Mouse (Mus musculus) limb, embryonic 14.5 days (tissue): Measurements from ENCODE around the gene Dlg1. TPM values are rescaled to one million over a fixed set of nuclear protein-coding genes. Genes with fewer than 3 reads are reported as not detected.
A peak's percentile ranks its signal among the peaks of the same experiment; 100 is the strongest.

Experiments
- ATAC-seq: fragments of 200-750 bp; cut with Nextera tagmentation; 2 replicates; pipeline ENCODE4 v1.8.0; 2017; ENCODE audit warnings: low read depth, moderate number of reproducible peaks, moderate TSS enrichment; ENCODE audit not compliant: low FRiP score
- DNase-seq: peaks from one replicate; pipeline ENCODE4 v3.0.0-alpha.2; 2015; ENCODE audit warnings: low spot score
- H3K27ac ChIP-seq: fragments of 300-500 bp; sonication (generic); replicated peaks from 2 replicates; pipeline ENCODE4 v1.5.1; 2014; ENCODE audit warnings: low read depth, mild to moderate bottlenecking, low read length, moderate library complexity, mixed read lengths
- H3K27me3 ChIP-seq: fragments of 300-500 bp; sonication (generic); 2 replicates; pipeline ENCODE4 v1.6.1; 2014; ENCODE audit warnings: low read length, mixed read lengths; ENCODE audit not compliant: control insufficient read depth, insufficient read depth
- H3K36me3 ChIP-seq: fragments of 300-500 bp; sonication (generic); 2 replicates; pipeline ENCODE4 v1.6.1; 2014; ENCODE audit warnings: mild to moderate bottlenecking, low read length, moderate library complexity, mixed read lengths; ENCODE audit not compliant: control insufficient read depth, insufficient read depth
- H3K4me1 ChIP-seq: fragments of 300-500 bp; sonication (generic); 2 replicates; pipeline ENCODE4 v1.6.1; 2014; ENCODE audit warnings: antibody characterized with exemption, low read length, mixed read lengths; ENCODE audit not compliant: control insufficient read depth, insufficient read depth
- H3K4me2 ChIP-seq: fragments of 300-500 bp; sonication (generic); replicated peaks from 2 replicates; pipeline ENCODE4 v1.6.1; 2014; ENCODE audit warnings: low read depth, mild to moderate bottlenecking, low read length, moderate library complexity; ENCODE audit not compliant: severe bottlenecking
- H3K4me3 ChIP-seq: fragments of 300-500 bp; sonication (generic); replicated peaks from 2 replicates; pipeline ENCODE4 v1.5.1; 2014; ENCODE audit warnings: low read length
- H3K9ac ChIP-seq: fragments of 300-500 bp; sonication (generic); 2 replicates; pipeline ENCODE4 v1.6.1; 2014; ENCODE audit warnings: mild to moderate bottlenecking, low read depth, low read length, moderate library complexity; ENCODE audit not compliant: severe bottlenecking
- H3K9me3 ChIP-seq: fragments of 300-500 bp; sonication (generic); 2 replicates; pipeline ENCODE4 v1.6.1; 2016; ENCODE audit warnings: low read length; ENCODE audit not compliant: control insufficient read depth
- POLR2A ChIP-seq: fragments of 200-500 bp; IDR thresholded peaks from 2 replicates; pipeline ENCODE4 v1.8.0; 2012; ENCODE audit warnings: inconsistent platforms, mild to moderate bottlenecking, moderate library complexity, borderline replicate concordance; ENCODE audit not compliant: insufficient read depth, insufficient read length; ENCODE audit errors: extremely low read depth
- whole genome bisulfite sequencing: fragments of 180-500 bp; shearing (Covaris S2); extraction: QIAGEN DNeasy Blood & Tissue Kit; methylation state at CpG from one replicate; pipeline ENCODE4 v1.1.7; 2014; 5-methylcytosine and 5-hydroxymethylcytosine counted together
- polyA plus RNA-seq, 2 experiments: library from polyadenylated mRNA; depleted of rRNA in 1 of 2; stranded (reverse) in 1 of 2; unstranded in 1 of 2; fragments of >200 nt; fragmentation: Nextera tagmentation in 1 of 2; extraction: Ambion mirVana in 1 of 2; gene quantifications; 2 replicates each; pipeline versions ENCODE4 v1.2.1 to v1.2.3; 2012 to 2014

Dlg1 gene
- polyA plus RNA-seq, 2 experiments, result 37.9 to 62.0 TPM

GRCm38 (mm10) chr16:31630381-31630780, 32.9 kb upstream of the Dlg1 start:
- no peak for ATAC-seq
- Histone ChIP-seq H3K9ac (no peak overlapping the region), H3K4me2 (no peak overlapping the region), H3K27me3 (no peaks in the 10 kb centered on the region), H3K4me3 (no peak overlapping the region), H3K9me3 (no peaks in the 10 kb centered on the region), H3K36me3 (no peaks in the 10 kb centered on the region), H3K4me1 (no peaks in the 10 kb centered on the region), H3K27ac (no peak overlapping the region)
- WGBS, result 93% methylated on average over 4 of the region's 4 CpGs
- no peak for TF ChIP-seq POLR2A
- no peak for DNase-seq

- DNase-seq (no peak), ATAC-seq (no peak)
- Histone ChIP-seq H3K9me3 (no peaks in the 10 kb centered on the region), H3K4me2 (no peak overlapping the region), H3K4me1 (no peaks in the 10 kb centered on the region), H3K36me3 (no peaks in the 10 kb centered on the region), H3K27me3 (no peaks in the 10 kb centered on the region), H3K27ac (no peak overlapping the region), H3K9ac (no peak overlapping the region), H3K4me3 (no peak overlapping the region)
- TF ChIP-seq POLR2A, result no peak
- WGBS, result 78% methylated on average over 3 of the region's 3 CpGs
Observed at GRCm38 (mm10) chr16:31631046-31631445, 32.2 kb upstream of the Dlg1 start.

GRCm38 (mm10) chr16:31634371-31634770, 28.9 kb upstream of the Dlg1 start:
- Histone ChIP-seq H3K9ac (no peak overlapping the region), H3K9me3 (no peaks in the 10 kb centered on the region), H3K27ac (no peak overlapping the region), H3K4me2 (no peak overlapping the region), H3K27me3 (no peaks in the 10 kb centered on the region), H3K4me1 (no peaks in the 10 kb centered on the region), H3K4me3 (no peak overlapping the region), H3K36me3 (no peaks in the 10 kb centered on the region)
- TF ChIP-seq POLR2A, result no peak
- 94% methylated on average over 4 of the region's 4 CpGs for WGBS
- no peak for DNase-seq
- ATAC-seq, result no peak

GRCm38 (mm10) chr16:31638393-31638792, 24.9 kb upstream of the Dlg1 start:
- DNase-seq, result peak; percentile 28

GRCm38 (mm10) chr16:31639946-31640345, 23.3 kb upstream of the Dlg1 start:
- Histone ChIP-seq H3K27ac (no peak overlapping the region), H3K4me3 (no peak overlapping the region), H3K4me1 (no peaks in the 10 kb centered on the region), H3K9me3 (no peaks in the 10 kb centered on the region), H3K27me3 (no peaks in the 10 kb centered on the region), H3K36me3 (no peaks in the 10 kb centered on the region), H3K9ac (no peak overlapping the region), H3K4me2 (no peak overlapping the region)
- DNase-seq (peak; percentile 14), ATAC-seq (no peak)
- TF ChIP-seq POLR2A, result no peak
- 56% methylated on average over 4 of the region's 4 CpGs for WGBS

More at GRCm38 (mm10) chr16:31638393-31638792, 24.9 kb upstream of the Dlg1 start:
- TF ChIP-seq POLR2A, result no peak
- WGBS, result 46% methylated on average over 7 of the region's 7 CpGs
- H3K9ac ChIP-seq, result no peak overlapping the region
- ATAC-seq, result 0 out of 2 replicates have a peak, but pooled peaks have one; percentile 15
- H3K9me3 ChIP-seq, result no peaks in the 10 kb centered on the region
- no peaks in the 10 kb centered on the region for H3K36me3 ChIP-seq
- no peaks in the 10 kb centered on the region for H3K27me3 ChIP-seq
- H3K4me3 ChIP-seq, result no peak overlapping the region
- no peak overlapping the region for H3K27ac ChIP-seq
- no peaks in the 10 kb centered on the region for H3K4me1 ChIP-seq
- H3K4me2 ChIP-seq, result no peak overlapping the region

GRCm38 (mm10) chr16:31641776-31642175, 21.5 kb upstream of the Dlg1 start:
- ATAC-seq (no peak), DNase-seq (no peak)
- TF ChIP-seq POLR2A, result no peak
- H3K4me2 ChIP-seq, result no peak overlapping the region
- H3K4me3 ChIP-seq, result no peak overlapping the region
- H3K27ac ChIP-seq, result no peak overlapping the region
- no peaks in the 10 kb centered on the region for H3K9me3 ChIP-seq
- no peaks in the 10 kb centered on the region for H3K27me3 ChIP-seq
- H3K36me3 ChIP-seq, result no peaks in the 10 kb centered on the region
- H3K9ac ChIP-seq, result no peak overlapping the region
- no peaks in the 10 kb centered on the region for H3K4me1 ChIP-seq
- 33% methylated on average over 4 of the region's 4 CpGs for WGBS
